ENCODE assay signal across 8 mouse cellular contexts in genomic region chr15:99972989-99973911, GRCm38 (mm10). TPM values are rescaled to one million over a fixed set of nuclear protein-coding genes. Genes with fewer than 3 reads are reported as not detected.
DNase-seq lines count a peak whose midpoint lies in the region; ATAC-seq and TF ChIP-seq lines count a peak whose summit lies in the region.

No protein-coding gene starts in this region.

- H3K4me3 ChIP-seq in liver, embryonic 12.5 days: peak overlapping the region; percentile 96
- H3K4me3 ChIP-seq in myocyte: peak overlapping the region; percentile 88
- peak overlapping the region; percentile 93 for H3K4me3 ChIP-seq in stomach, postnatal 0 days (ENCODE audit: low read depth, low read length)

- H3K9ac ChIP-seq in liver, embryonic 12.5 days: peak overlapping the region; percentile 96
- peak overlapping the region; percentile 88 for H3K9ac ChIP-seq in stomach, postnatal 0 days (ENCODE audit: low read length)

- H3K9me3 ChIP-seq in liver, embryonic 12.5 days (replicated peaks): no peaks in the 10 kb centered on the region
- no peaks in the 10 kb centered on the region for H3K9me3 ChIP-seq in stomach, postnatal 0 days (ENCODE audit: control insufficient read depth, low read length)

- WGBS in liver, embryonic 12.5 days (ENCODE audit: insufficient replicate concordance): under 1% methylated on average over 81 of the region's 84 CpGs
- WGBS in stomach, postnatal 0 days: under 1% methylated on average over 81 of the region's 84 CpGs

- peaks cover 51% of the 10 kb centered on the region for H3K79me2 ChIP-seq in myocyte (ENCODE audit: control insufficient read depth, insufficient read depth)

- peak overlapping the region; percentile 95 for H3K27ac ChIP-seq in liver, embryonic 12.5 days
- peak overlapping the region; percentile 99 for H3K27ac ChIP-seq in stomach, postnatal 0 days (replicated peaks)

- 0 out of 2 replicates have a peak, but pooled peaks cover 3% of the 10 kb centered on the region for H3K36me3 ChIP-seq in liver, embryonic 12.5 days
- no peaks in the 10 kb centered on the region for H3K36me3 ChIP-seq in myocyte (ENCODE audit: control insufficient read depth, insufficient read depth)
- H3K36me3 ChIP-seq in stomach, postnatal 0 days (ENCODE audit: control insufficient read depth, insufficient read depth, low read length): no peaks in the 10 kb centered on the region

- peaks cover 40% of the 10 kb centered on the region for H3K4me1 ChIP-seq in liver, embryonic 12.5 days
- no peaks in the 10 kb centered on the region for H3K4me1 ChIP-seq in stomach, postnatal 0 days (replicated peaks; ENCODE audit: control insufficient read depth, insufficient read depth)

- peak; percentile 52 for TF ChIP-seq POLR2A in myocyte (IDR thresholded peaks at IDR 0.05; ENCODE audit: insufficient read length, low read depth)

- ATAC-seq in liver, embryonic 12.5 days: peak; percentile 79
- peak; percentile 86 for ATAC-seq in stomach, postnatal 0 days (ENCODE audit: low FRiP score, low TSS enrichment)

- H3K27me3 ChIP-seq in liver, embryonic 12.5 days (replicated peaks): no peaks in the 10 kb centered on the region
- H3K27me3 ChIP-seq in myocyte (ENCODE audit: control insufficient read depth, insufficient read depth, insufficient read length): no peaks in the 10 kb centered on the region
- no peaks in the 10 kb centered on the region for H3K27me3 ChIP-seq in stomach, postnatal 0 days (ENCODE audit: control insufficient read depth, insufficient read depth, low read length)

- peak overlapping the region; percentile 85 for H3K4me2 ChIP-seq in liver, embryonic 12.5 days
- H3K4me2 ChIP-seq in myocyte (ENCODE audit: low read depth): peak overlapping the region; percentile 99
- H3K4me2 ChIP-seq in stomach, postnatal 0 days (replicated peaks; ENCODE audit: low read depth): peak overlapping the region; percentile 70

- peak overlapping the region; percentile 89 for H3ac ChIP-seq in myocyte (ENCODE audit: control insufficient read depth, insufficient read length)

- peak; percentile 22 to 37 for DNase-seq in thymus, adult 18-20 months
- no peak for DNase-seq in thymus, postnatal 25 days
- DNase-seq in cerebellum, postnatal 36 days: peak; percentile 14 to 19
- peak; percentile 28 to 41 for DNase-seq in gastrocnemius, postnatal 4 days (ENCODE audit: low spot score in 2 of 2)
- peak; percentile 28 for DNase-seq in kidney, adult 11 months
- DNase-seq in stomach, postnatal 0 days (ENCODE audit: low spot score): peak; percentile 89

- no peak for TF ChIP-seq CTCF in stomach, postnatal 0 days (IDR thresholded peaks at IDR 0.05; ENCODE audit: low read depth)

- peak; percentile 46 for TF ChIP-seq EP300 in stomach, postnatal 0 days (optimal IDR thresholded peaks at IDR 0.05)

TF ChIP-seq in myocyte, 11 proteins besides CTCF, POLR2A, EP300 and RAD21:
- peak; percentile 38 for TF ChIP-seq POLR2AphosphoS2 (IDR thresholded peaks at IDR 0.05; ENCODE audit: insufficient read length, low read depth)
- no peak for TF ChIP-seq TCF12 (IDR thresholded peaks at IDR 0.05; ENCODE audit: insufficient read depth, poor library complexity, severe bottlenecking)
- peak in 1 of 3 experiments; percentile 38 for TF ChIP-seq MYOG (IDR thresholded peaks at IDR 0.05; ENCODE audit: control insufficient read depth in 1 of 3, insufficient read depth in 1 of 3, insufficient read length in 2 of 3, low read depth in 2 of 3)

RNA-seq across cellular contexts. Expression of gene Larp4, which starts 3.4 kb away (rescaled TPM):
- 10 to 100 TPM; 44.9 to 57.4 TPM for total RNA-seq in gastrocnemius, postnatal 4 days (2021)
- polyA plus RNA-seq in liver, embryonic 12.5 days (2016; fragmentation: Nextera tagmentation; extraction: Ambion mirVana): 33.1 TPM in 2 replicates
- polyA plus RNA-seq in myocyte (2012; fragmentation: generic; extraction: Trizol): 15.9 TPM
- polyA plus RNA-seq in stomach, postnatal 0 days (2015; fragmentation: Nextera tagmentation; extraction: Ambion mirVana): 18.9 and 21.3 TPM in 2 replicates

RNA-seq across cellular contexts. Expression of gene Fam186a, which starts 6.4 kb away (rescaled TPM):
- under 1 TPM; 0.03 to 0.17 TPM for total RNA-seq in gastrocnemius, postnatal 4 days (2021)
- polyA plus RNA-seq in liver, embryonic 12.5 days (2016; fragmentation: Nextera tagmentation; extraction: Ambion mirVana): not detected in 2 replicates
- polyA plus RNA-seq in myocyte (2012; fragmentation: generic; extraction: Trizol): 0.22 TPM
- polyA plus RNA-seq in stomach, postnatal 0 days (2015; fragmentation: Nextera tagmentation; extraction: Ambion mirVana): 0.06 TPM in 1 of 2 replicates, not detected in the other
